Mouse (Mus musculus) spleen, adult 2 months (tissue): ENCODE data around the gene Arfgef2.

Source experiments
- CTCF ChIP-seq: fragments of 200-500 bp; IDR thresholded peaks from 2 replicates; pipeline ENCODE4 v1.5.1; 2011; ENCODE audit warnings: mild to moderate bottlenecking, inconsistent platforms; ENCODE audit not compliant: insufficient read depth, insufficient read length, insufficient replicate concordance; ENCODE audit errors: extremely low read depth
- POLR2A ChIP-seq: fragments of 200-500 bp; IDR thresholded peaks from 2 replicates; pipeline ENCODE4 v1.6.1; 2011; ENCODE audit warnings: low read depth, low read length, inconsistent platforms

- TF ChIP-seq CTCF: 0 out of 2 replicates have a peak, but pooled peaks have one; percentile 0
- peak; percentile 54 for TF ChIP-seq POLR2A
Observed at GRCm38 (mm10) chr2:166905711-166906522, 100.5 kb downstream of the Arfgef2 start, which contains the start of gene Cse1l.
